Mouse (Mus musculus) olfactory bulb, adult 2 months (tissue): ENCODE measurements at regions not wholly inside any gene's neighbourhood (a gene's known extent, or its start where the extent isn't known, plus 50 kb on each side); places are given as distances from the start of the nearest gene placed in this dataset.

Experiments used
- CTCF ChIP-seq: fragments of 200-500 bp; IDR thresholded peaks from 2 replicates; pipeline ENCODE4 v1.5.1; 2012; ENCODE audit warnings: low read depth, mild to moderate bottlenecking, low read length, moderate library complexity; ENCODE audit not compliant: insufficient read depth
- POLR2A ChIP-seq: fragments of 200-500 bp; IDR thresholded peaks from 2 replicates; pipeline ENCODE4 v1.6.1; 2012; ENCODE audit warnings: mild to moderate bottlenecking, low read depth, low read length, moderate library complexity; ENCODE audit not compliant: insufficient read depth

DNA sequence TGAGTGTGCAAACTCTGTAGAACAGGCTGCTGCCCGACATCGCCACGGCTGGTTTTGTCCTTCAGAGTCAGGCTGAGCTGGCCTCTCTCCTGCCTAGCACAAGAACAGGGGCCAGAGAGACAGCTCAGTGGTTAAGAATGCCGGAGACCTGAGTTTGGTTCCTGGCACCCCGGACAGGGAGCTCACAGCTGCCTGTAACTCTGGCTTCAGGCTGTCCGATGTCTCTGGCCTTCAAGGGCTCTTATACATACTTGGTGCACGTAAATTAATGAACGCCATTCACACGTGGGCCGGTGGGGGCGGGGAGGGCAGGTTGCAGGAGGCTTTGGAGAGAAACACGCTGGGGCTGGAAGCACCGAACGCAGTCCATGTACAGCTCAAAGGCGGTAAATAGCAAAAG, 50.6 kb upstream of the Hnrnpa3 start:
- TF ChIP-seq CTCF (no peak), POLR2A (no peak)
